In genomic region chr13:57889050-57889449, GRCm38 (mm10) we compare ENCODE assay signal across 18 mouse cellular contexts. TPM values are rescaled to one million over a fixed set of nuclear protein-coding genes. Genes with fewer than 3 reads are reported as not detected.
A peak's percentile ranks its signal among the peaks of the same experiment; 100 is the strongest.
DNase-seq lines count a peak whose midpoint lies in the region; ATAC-seq and TF ChIP-seq lines count a peak whose summit lies in the region.
"Had no signal": no experiment of that assay in that cellular context is flagged by ENCODE, and none has a peak within 500 bp of the region (broad histone marks: within the 10 kb centered on the region; RNA-seq: fewer than 3 reads in every experiment).

No protein-coding gene starts in this region.

- H3K4me1 ChIP-seq in heart, embryonic 10.5 days: peaks cover 17% of the 10 kb centered on the region; the same call in 1 of the 2 replicates
- 0 out of 2 replicates have a peak, but pooled peaks cover 7% of the 10 kb centered on the region for H3K4me1 ChIP-seq in kidney, embryonic 14.5 days (ENCODE audit: control insufficient read depth, insufficient read depth, low read length)
- peaks cover 21% of the 10 kb centered on the region for H3K4me1 ChIP-seq in embryonic facial prominence, embryonic 12.5 days
- H3K4me1 ChIP-seq: liver, embryonic 15.5 days had no signal

- H3K9ac ChIP-seq in kidney, embryonic 14.5 days (ENCODE audit: low read depth, low read length): no peak overlapping the region
- no peak overlapping the region for H3K9ac ChIP-seq in embryonic facial prominence, embryonic 12.5 days
- H3K9ac ChIP-seq: embryonic facial prominence, embryonic 13.5 days; heart, embryonic 15.5 days; liver, embryonic 15.5 days had no signal

- no peak for TF ChIP-seq CTCF in brain, embryonic 14.5 days (IDR thresholded peaks at IDR 0.05; ENCODE audit: borderline replicate concordance, extremely low read depth, insufficient read depth, insufficient read length)

- H3K27ac ChIP-seq in heart, embryonic 10.5 days: no peak overlapping the region
- no peak overlapping the region for H3K27ac ChIP-seq in kidney, embryonic 14.5 days (ENCODE audit: low read depth, low read length)
- H3K27ac ChIP-seq in embryonic facial prominence, embryonic 12.5 days: no peak overlapping the region
- H3K27ac ChIP-seq: embryonic facial prominence, embryonic 13.5 days; gastrocnemius, adult 2 months; heart, embryonic 15.5 days; liver, embryonic 15.5 days had no signal

- H3K27me3 ChIP-seq in heart, embryonic 10.5 days (ENCODE audit: insufficient read depth, poor library complexity, severe bottlenecking): peaks cover 76% of the 10 kb centered on the region
- H3K27me3 ChIP-seq in kidney, embryonic 14.5 days (ENCODE audit: control insufficient read depth, insufficient read depth, low read length): no peaks in the 10 kb centered on the region
- H3K27me3 ChIP-seq in embryonic facial prominence, embryonic 12.5 days: no peaks in the 10 kb centered on the region; the same call in 1 of the 2 replicates
- H3K27me3 ChIP-seq: embryonic facial prominence, embryonic 13.5 days; liver, embryonic 15.5 days had no signal

- no peak for TF ChIP-seq POLR2A in brain, embryonic 14.5 days (IDR thresholded peaks at IDR 0.05; ENCODE audit: borderline replicate concordance, extremely low read depth, insufficient read depth, insufficient read length, poor library complexity, severe bottlenecking)

- H3K36me3 ChIP-seq in heart, embryonic 10.5 days: no peaks in the 10 kb centered on the region
- H3K36me3 ChIP-seq in kidney, embryonic 14.5 days (ENCODE audit: control insufficient read depth, insufficient read depth, low read length): no peaks in the 10 kb centered on the region
- H3K36me3 ChIP-seq in embryonic facial prominence, embryonic 12.5 days: no peaks in the 10 kb centered on the region
- H3K36me3 ChIP-seq: embryonic facial prominence, embryonic 13.5 days; heart, embryonic 15.5 days; liver, embryonic 15.5 days had no signal

- ATAC-seq in kidney, embryonic 14.5 days (ENCODE audit: low FRiP score, low TSS enrichment): peak; percentile 52; the same call in 1 of the 2 replicates
- ATAC-seq in embryonic facial prominence, embryonic 12.5 days (ENCODE audit: insufficient number of reproducible peaks, insufficient read depth, low FRiP score, low TSS enrichment): 0 out of 2 replicates have a peak, but pooled peaks have one; percentile 47

- intact Hi-C loops in heart, postnatal 25 days (cut with DNase I): no loop called here
- intact Hi-C loops in left cerebral cortex, postnatal 36 days (cut with DNase I): no loop called here

- H3K4me3 ChIP-seq in heart, embryonic 10.5 days: no peak overlapping the region
- H3K4me3 ChIP-seq in kidney, embryonic 14.5 days (ENCODE audit: low read length): no peak overlapping the region
- H3K4me3 ChIP-seq in embryonic facial prominence, embryonic 12.5 days: no peak overlapping the region
- H3K4me3 ChIP-seq: embryonic facial prominence, embryonic 13.5 days; gastrocnemius, adult 2 months; heart, embryonic 15.5 days; liver, embryonic 15.5 days had no signal

- WGBS in heart, embryonic 10.5 days: 8% methylated on average over 6 of the region's 6 CpGs
- 4% methylated on average over 6 of the region's 6 CpGs for WGBS in kidney, embryonic 14.5 days
- WGBS in embryonic facial prominence, embryonic 12.5 days: 7% methylated on average over 6 of the region's 6 CpGs

- no peaks in the 10 kb centered on the region for H3K9me3 ChIP-seq in heart, embryonic 10.5 days
- no peaks in the 10 kb centered on the region for H3K9me3 ChIP-seq in kidney, embryonic 14.5 days (ENCODE audit: control insufficient read depth, low read length)
- H3K9me3 ChIP-seq in embryonic facial prominence, embryonic 12.5 days: no peaks in the 10 kb centered on the region
- H3K9me3 ChIP-seq: embryonic facial prominence, embryonic 13.5 days; heart, embryonic 15.5 days; liver, embryonic 15.5 days had no signal

- DNase-seq in heart, embryonic 10.5 days (ENCODE audit: low spot score): peak; percentile 85
- DNase-seq in heart, postnatal 25 days (ENCODE audit: low spot score): no peak
- DNase-seq in kidney, adult 18-20 months: no peak
- peak; percentile 34 for DNase-seq in brain, embryonic 14.5 days (ENCODE audit: low read depth)
- no peak for DNase-seq in left cerebral cortex, adult 8-10 months (ENCODE audit: low spot score in 2 of 2)
- no peak for DNase-seq in left cerebral cortex, postnatal 36 days (ENCODE audit: low spot score in 2 of 2)
- DNase-seq: cerebellum, adult 8-10 months; gastrocnemius, adult 2 months; kidney, adult 9 months; lung, postnatal 14 days; right cerebral cortex, postnatal 25 days; thymus, adult 18-20 months had no signal

- H3K4me2 ChIP-seq in kidney, embryonic 14.5 days (replicated peaks; ENCODE audit: low read depth, low read length): 0 out of 2 replicates have a peak overlapping the region, but pooled peaks have one; percentile 8
- no peak overlapping the region for H3K4me2 ChIP-seq in embryonic facial prominence, embryonic 12.5 days (replicated peaks)
- H3K4me2 ChIP-seq: embryonic facial prominence, embryonic 13.5 days; heart, embryonic 15.5 days; liver, embryonic 15.5 days had no signal

RNA-seq across cellular contexts. Expression of gene Spock1, which starts 19.1 kb away (rescaled TPM):
- polyA plus RNA-seq in heart, embryonic 10.5 days (2016; fragmentation: Nextera tagmentation; extraction: Ambion mirVana): 1.1 and 2.1 TPM in 2 replicates
- total RNA-seq in heart, postnatal 25 days (2021): under 1 TPM; 0.16 to 0.17 TPM
- 0.30 and 0.50 TPM in 2 replicates for polyA plus RNA-seq in kidney, embryonic 14.5 days (2014; fragmentation: Nextera tagmentation; extraction: Ambion mirVana)
- 42.7 and 80.3 TPM in 2 replicates for polyA plus RNA-seq in brain, embryonic 14.5 days (2012; rRNA removed)
- polyA plus RNA-seq in embryonic facial prominence, embryonic 12.5 days (2016; fragmentation: Nextera tagmentation; extraction: Ambion mirVana): 10.2 and 11.0 TPM in 2 replicates
- 100 to 1,000 TPM; 237 to 285 (median 263) TPM for total RNA-seq in left cerebral cortex, adult 8-10 months (2022)
- total RNA-seq in left cerebral cortex, postnatal 36 days (2021): 100 to 1,000 TPM; 269 to 303 TPM
- total RNA-seq: monocyte, adult 5-6 weeks had no signal

Comparison
In these comparisons a context has a peak if more than half of its experiments do, and no peak if none do; other contexts are left out.
1. DNase-seq: peak in heart, embryonic 10.5 days (single experiment) and brain, embryonic 14.5 days (single experiment); none in heart, postnatal 25 days (single experiment), kidney, adult 18-20 months (single experiment), left cerebral cortex, adult 8-10 months (0 of 2) and left cerebral cortex, postnatal 36 days (0 of 2).